Mouse (Mus musculus) Patski (cell line): ENCODE data around the gene Tulp1. TPM values are rescaled to one million over a fixed set of nuclear protein-coding genes. Genes with fewer than 3 reads are reported as not detected.
A peak's percentile ranks its signal among the peaks of the same experiment; 100 is the strongest.

Source experiments
- ATAC-seq: fragments of 100-300 bp; one replicate; pipeline ENCODE4 v1.8.0; 2021
- CTCF ChIA-PET: fragments of 350-600 bp; sonication (Branson Sonifier 250); formaldehyde crosslinking; loops from one replicate; lab custom pipeline; 2022; ENCODE audit warnings: inconsistent platforms; lab: Charles Lee
- POLR2A ChIA-PET: fragments of 350-600 bp; sonication (Branson Sonifier 250); formaldehyde crosslinking; loops from one replicate; lab custom pipeline; 2022; ENCODE audit warnings: antibody characterized with exemption, inconsistent platforms; lab: Charles Lee
- DNase-seq: peaks from one replicate; pipeline ENCODE4 v3.0.0-alpha.2; 2011; ENCODE audit warnings: low read depth, low spot score
- H3K27me3 ChIP-seq: fragments of 371-371 bp; one replicate; pipeline ENCODE4 v1.5.1; 2021
- CTCF ChIP-seq: fragments of 100-300 bp; IDR thresholded peaks from one replicate; pipeline ENCODE4 v1.5.1; 2021
- in situ Hi-C: fragments of 300-500 bp; cut with MboI; formaldehyde crosslinking; loops from 3 replicates; pipeline ENCODE4 v1.11.1; 2018; ENCODE audit warnings: low pct_unique_long_range_greater_than_20kb, mixed read lengths
- polyA plus RNA-seq: library from polyadenylated mRNA; unstranded; gene quantifications from one replicate; pipeline ENCODE4 v1.2.3, GENCODE M21; 2021

The Tulp1 gene
- polyA plus RNA-seq, 1 experiment from 2014 or later: not detected

DNA sequence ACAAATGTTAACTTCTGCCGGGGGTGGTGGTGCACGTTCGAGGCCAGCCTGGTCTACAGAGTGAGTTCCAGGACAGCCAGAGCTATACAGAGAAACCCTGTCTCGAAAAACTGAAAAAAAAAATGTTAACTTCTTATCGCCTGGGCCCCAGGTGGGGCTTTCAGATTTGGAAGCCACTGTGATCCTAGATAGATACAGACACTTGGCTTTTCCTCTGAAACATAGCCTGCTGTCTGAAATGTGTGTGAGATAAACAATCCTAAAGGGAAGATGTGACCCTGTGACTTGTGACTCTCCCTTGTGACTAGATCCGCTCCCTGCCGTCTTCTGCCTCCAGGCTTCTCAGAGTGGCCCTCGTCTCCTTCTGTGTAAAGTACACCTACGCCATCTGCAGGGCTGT lies 47.3 kb downstream of the Tulp1 start:
- in situ Hi-C loops: no loop called here
- POLR2A ChIA-PET: interaction anchor here (1.6 kb wide), 1 partner anchor 32 kb away, joined by 6 read pairs; no protein-coding TSS in a partner anchor
- no peak for DNase-seq
- CTCF ChIA-PET: no interaction called here
- H3K27me3 ChIP-seq: no peaks in the 10 kb centered on the region
- TF ChIP-seq CTCF: no peak
- no peak for ATAC-seq

DNA sequence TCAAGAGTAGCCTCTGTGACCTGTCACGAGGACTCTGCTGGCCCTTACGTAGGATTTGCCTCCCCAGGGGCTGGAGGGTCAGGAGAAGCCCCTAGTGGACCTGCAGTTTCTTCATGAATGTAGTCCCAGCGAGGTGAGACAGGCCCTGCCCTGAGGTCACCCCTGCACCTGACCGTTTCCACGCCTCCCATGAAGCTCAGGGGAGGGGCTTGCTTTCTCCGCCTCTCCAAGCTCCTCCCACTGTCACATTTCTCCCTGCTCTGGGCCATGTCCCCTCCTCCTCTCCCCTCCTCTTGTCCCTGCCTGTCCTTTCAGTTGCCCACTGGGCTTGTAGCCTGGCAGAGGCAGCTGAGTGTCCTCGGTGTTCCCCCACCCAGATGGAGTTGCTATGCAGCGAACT lies 47.9 kb downstream of the Tulp1 start:
- CTCF ChIA-PET: interaction anchor here (1.1 kb wide), 1 partner anchor 91 kb away, joined by 3 read pairs; no protein-coding TSS in a partner anchor
- ATAC-seq (no peak), DNase-seq (no peak)
- in situ Hi-C loops: no loop called here
- no peak for TF ChIP-seq CTCF
- POLR2A ChIA-PET: interaction anchor here (0.7 to 1.7 kb wide), 3 partner anchors 9 to 33 kb away, joined by 3 to 6 read pairs (median 5); no protein-coding TSS in a partner anchor
- no peaks in the 10 kb centered on the region for H3K27me3 ChIP-seq

- ATAC-seq (no peak), DNase-seq (no peak)
- ChIA-PET CTCF (interaction anchor here (0.9 to 1.1 kb wide), 2 partner anchors 11 to 91 kb away, joined by 3 read pairs; no protein-coding TSS in a partner anchor), POLR2A (interaction anchor here (0.7 to 1.7 kb wide), 4 partner anchors 10 to 33 kb away, joined by 3 to 6 read pairs (median 4); no protein-coding TSS in a partner anchor)
- no peaks in the 10 kb centered on the region for H3K27me3 ChIP-seq
- TF ChIP-seq CTCF: no peak
- in situ Hi-C loops: no loop called here
Measured at GRCm38 (mm10) chr17:28316476-28316875, 48.5 kb downstream of the Tulp1 start.

DNA sequence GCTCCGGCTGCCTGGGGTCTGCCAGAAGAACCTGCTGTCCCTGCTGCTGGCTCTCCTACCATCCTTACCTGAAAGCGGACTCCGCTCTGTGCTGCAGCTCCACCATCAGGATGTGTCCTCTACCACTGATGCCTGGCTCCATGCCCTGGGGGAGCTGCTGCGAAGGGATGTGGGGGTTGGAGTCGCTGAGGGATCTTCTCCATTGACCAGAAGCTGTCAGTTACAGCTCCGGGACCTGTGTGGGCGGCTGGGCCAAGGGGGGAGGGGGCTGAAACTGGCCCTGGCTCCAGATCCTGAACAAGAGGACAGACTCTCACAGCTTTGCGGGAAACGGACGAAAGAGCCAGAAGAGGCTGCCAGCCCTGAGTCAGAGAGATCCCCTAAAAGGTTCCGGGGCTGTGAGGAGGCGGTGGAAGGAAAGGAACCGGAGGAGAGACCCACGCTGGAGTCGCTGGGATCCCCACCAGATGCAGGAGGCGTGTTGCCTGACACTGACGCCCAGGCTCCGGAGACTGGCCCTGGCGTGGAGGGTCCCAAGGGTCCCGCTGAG lies 49.3 kb downstream of the Tulp1 start:
- TF ChIP-seq CTCF: no peak
- no peaks in the 10 kb centered on the region for H3K27me3 ChIP-seq
- POLR2A ChIA-PET: interaction anchor here (0.9 to 1.7 kb wide), 2 partner anchors 12 to 13 kb away, joined by 3 to 5 read pairs; no protein-coding TSS in a partner anchor
- DNase-seq (no peak), ATAC-seq (no peak)
- in situ Hi-C loops: no loop called here
- CTCF ChIA-PET: interaction anchor here (0.9 to 1.3 kb wide), 3 partner anchors 12 to 90 kb away, joined by 3 to 6 read pairs (median 4); partner anchors contain the start of gene Rpl10a

GRCm38 (mm10) chr17:28313880-28314225 lies 51.2 kb downstream of the Tulp1 start:
- ATAC-seq: no peak
- no peak for TF ChIP-seq CTCF
- no peaks in the 10 kb centered on the region for H3K27me3 ChIP-seq
- POLR2A ChIA-PET: interaction anchor here (0.9 to 1.8 kb wide), 5 partner anchors 9 to 135 kb away, joined by 3 to 5 read pairs (median 3); no protein-coding TSS in a partner anchor
- in situ Hi-C loops: no loop called here
- CTCF ChIA-PET: interaction anchor here (1.0 to 1.5 kb wide), 2 partner anchors 14 to 81 kb away, joined by 4 read pairs; partner anchors contain the start of gene Ppard
- no peak for DNase-seq

GRCm38 (mm10) chr17:28313212-28313879 lies 51.7 kb downstream of the Tulp1 start, which contains the start of gene Fance:
Fance (plus strand) TSS chr17:28313519.
- in situ Hi-C loops: no loop called here
- ChIA-PET POLR2A (interaction anchor here (0.9 to 1.8 kb wide), 6 partner anchors 10 to 135 kb away, joined by 3 to 5 read pairs (median 4); no protein-coding TSS in a partner anchor), CTCF (interaction anchor here (1.0 to 1.5 kb wide), 2 partner anchors 14 to 81 kb away, joined by 4 read pairs; partner anchors contain the start of gene Ppard)
- DNase-seq: peak; percentile 89
- no peak for TF ChIP-seq CTCF
- H3K27me3 ChIP-seq: no peaks in the 10 kb centered on the region
- peak; percentile 96 for ATAC-seq

DNA sequence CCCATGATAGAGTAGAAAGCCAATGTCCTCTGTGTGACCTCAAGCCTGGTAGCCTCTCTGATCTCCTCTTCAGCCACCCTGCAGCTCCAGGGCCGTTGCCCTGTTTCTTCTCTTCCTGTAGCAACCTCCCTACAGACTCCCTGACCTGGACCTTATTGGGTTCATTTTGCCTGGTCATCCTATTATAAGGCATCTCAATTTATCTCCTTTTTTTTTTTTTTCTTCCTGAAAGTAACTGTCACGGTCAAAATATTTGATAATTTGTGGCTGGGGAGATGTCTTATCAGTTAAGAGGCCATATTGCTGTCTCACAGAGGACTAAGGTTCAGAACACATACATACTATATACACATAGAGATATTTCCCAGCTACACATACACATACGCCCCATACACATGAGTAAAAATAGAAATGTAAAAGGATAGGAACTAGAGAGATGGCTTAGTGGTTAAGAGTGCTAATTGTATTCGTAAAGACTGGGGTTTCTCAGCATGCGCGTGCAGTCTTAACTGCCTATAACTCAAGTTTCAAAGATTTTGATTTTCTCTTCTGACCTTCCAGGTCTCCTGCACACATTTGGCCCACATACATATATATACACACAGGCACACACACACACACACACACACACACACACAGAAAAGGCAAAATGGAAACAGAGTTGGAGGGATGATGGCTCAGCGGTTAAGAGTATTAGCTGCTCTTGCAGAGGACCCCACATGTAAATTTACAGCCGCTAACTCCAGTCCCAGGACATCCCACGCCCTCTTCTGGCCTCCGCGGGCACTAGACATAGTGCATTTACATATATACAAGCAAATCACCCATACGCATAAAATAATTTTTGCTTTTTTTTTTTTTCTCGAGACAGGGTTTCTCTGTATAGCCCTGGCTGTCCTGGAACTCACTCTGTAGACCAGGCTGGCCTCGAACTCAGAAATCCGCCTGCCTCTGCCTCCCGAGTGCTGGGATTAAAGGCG lies 52.5 kb downstream of the Tulp1 start:
- no peak for TF ChIP-seq CTCF
- DNase-seq: no peak
- ChIA-PET CTCF (interaction anchor here (1.0 to 6.6 kb wide), 4 partner anchors 15 to 216 kb away, joined by 4 to 64 read pairs (median 4); partner anchors contain the start of gene Ppard), POLR2A (interaction anchor here (1.0 to 1.8 kb wide), 5 partner anchors 9 to 88 kb away, joined by 3 to 13 read pairs (median 5); no protein-coding TSS in a partner anchor)
- H3K27me3 ChIP-seq: no peaks in the 10 kb centered on the region
- in situ Hi-C loops: no loop called here
- no peak for ATAC-seq

GRCm38 (mm10) chr17:28311366-28312132 lies 53.5 kb downstream of the Tulp1 start:
- H3K27me3 ChIP-seq: no peaks in the 10 kb centered on the region
- DNase-seq (no peak), ATAC-seq (no peak)
- POLR2A ChIA-PET: interaction anchor here (0.6 to 1.8 kb wide), 6 partner anchors 10 to 87 kb away, joined by 3 to 13 read pairs (median 3); no protein-coding TSS in a partner anchor
- in situ Hi-C loops: no loop called here
- CTCF ChIA-PET: interaction anchor here (1.2 to 6.6 kb wide), 3 partner anchors 79 to 217 kb away, joined by 5 to 64 read pairs (median 22); partner anchors contain the start of gene Ppard
- TF ChIP-seq CTCF: no peak

- ChIA-PET POLR2A (interaction anchor here (0.6 to 1.6 kb wide), 3 partner anchors 21 to 85 kb away, joined by 3 read pairs; no protein-coding TSS in a partner anchor), CTCF (interaction anchor here (4.7 to 6.6 kb wide), 2 partner anchors 78 to 85 kb away, joined by 22 to 64 read pairs; partner anchors contain the start of gene Ppard)
- no peaks in the 10 kb centered on the region for H3K27me3 ChIP-seq
- no peak for DNase-seq
- in situ Hi-C loops: no loop called here
- TF ChIP-seq CTCF: peak; percentile 49
- no peak for ATAC-seq
Measured at GRCm38 (mm10) chr17:28310831-28311230, 54.2 kb downstream of the Tulp1 start.
